Mouse (Mus musculus): ENCODE data around the gene Stpg4. TPM values are rescaled to one million over a fixed set of nuclear protein-coding genes. Genes with fewer than 3 reads are reported as not detected.

Gene Stpg4
- polyA plus RNA-seq, 1 experiment: not detected

DNA sequence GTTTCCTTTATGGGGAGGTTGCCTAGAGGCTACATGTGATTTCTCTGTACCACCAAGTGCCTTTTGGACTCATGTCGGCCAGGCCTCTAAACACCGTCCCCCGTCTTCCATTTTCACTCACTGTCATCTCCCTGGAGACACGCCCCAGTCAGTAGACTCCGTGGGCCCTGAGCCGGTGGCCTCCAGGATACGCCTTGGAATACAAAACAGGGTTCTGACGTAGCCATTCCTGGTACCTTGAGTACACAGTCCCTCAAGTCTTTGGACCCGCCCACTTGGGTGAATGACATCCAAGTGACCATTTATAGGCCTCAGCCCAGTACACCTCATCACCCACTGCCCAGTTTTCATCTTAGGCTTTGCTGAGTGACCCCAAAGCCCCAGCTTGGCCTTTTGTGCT is 46.9 kb downstream of the Stpg4 start:
- no peaks in the 10 kb centered on the region for H3K27me3 ChIP-seq (replicated peaks; ENCODE audit: control insufficient read depth, insufficient read depth, low read length)
- WGBS: 91% methylated on average over 9 of the region's 9 CpGs
- no peak for TF ChIP-seq POLR2A (IDR thresholded peaks at IDR 0.05; ENCODE audit: low read depth, low read length)
- TF ChIP-seq CTCF (conservative IDR thresholded peaks at IDR 0.05; ENCODE audit: insufficient read depth, insufficient read length, low read depth, low read length): no peak
- no peak overlapping the region for H3K27ac ChIP-seq (ENCODE audit: insufficient read depth, low read depth, low read length)
- H3K36me3 ChIP-seq (ENCODE audit: control insufficient read depth, insufficient read depth, low read length): no peaks in the 10 kb centered on the region
- DNase-seq: no peak
- H3K4me1 ChIP-seq (ENCODE audit: control insufficient read depth, insufficient read depth, low read length): peaks cover 13% of the 10 kb centered on the region
- H3K4me3 ChIP-seq (ENCODE audit: insufficient read depth, low read depth, low read length): no peak overlapping the region

DNA sequence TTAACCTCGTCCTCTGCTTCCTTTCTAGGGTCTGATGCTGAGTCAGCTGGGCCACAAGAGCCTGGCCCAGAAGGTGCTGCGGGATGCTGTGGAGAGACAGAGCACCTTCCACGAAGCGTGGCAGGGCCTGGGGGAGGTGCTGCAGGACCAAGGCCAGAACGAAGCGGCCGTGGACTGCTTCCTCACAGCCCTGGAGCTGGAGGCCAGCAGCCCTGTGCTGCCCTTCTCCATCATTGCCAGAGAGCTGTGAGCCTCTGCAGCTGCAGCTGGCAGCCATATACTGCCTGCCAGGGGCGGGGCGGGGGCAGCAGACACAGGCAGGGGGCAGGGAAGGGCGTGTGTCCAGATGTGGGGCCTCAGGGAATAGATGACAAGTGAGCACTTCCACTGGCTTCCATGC is 47.7 kb downstream of the Stpg4 start:
- H3K27me3 ChIP-seq (replicated peaks; ENCODE audit: control insufficient read depth, insufficient read depth, low read length): no peaks in the 10 kb centered on the region
- peaks cover 13% of the 10 kb centered on the region for H3K4me1 ChIP-seq (ENCODE audit: control insufficient read depth, insufficient read depth, low read length)
- no peak overlapping the region for H3K27ac ChIP-seq (ENCODE audit: insufficient read depth, low read depth, low read length)
- 73% methylated on average over 10 of the region's 10 CpGs for WGBS
- no peaks in the 10 kb centered on the region for H3K36me3 ChIP-seq (ENCODE audit: control insufficient read depth, insufficient read depth, low read length)
- no peak for DNase-seq
- H3K4me3 ChIP-seq (ENCODE audit: insufficient read depth, low read depth, low read length): no peak overlapping the region
- TF ChIP-seq CTCF (conservative IDR thresholded peaks at IDR 0.05; ENCODE audit: insufficient read depth, insufficient read length, low read depth, low read length) (no peak), POLR2A (IDR thresholded peaks at IDR 0.05; ENCODE audit: low read depth, low read length) (no peak)

DNA sequence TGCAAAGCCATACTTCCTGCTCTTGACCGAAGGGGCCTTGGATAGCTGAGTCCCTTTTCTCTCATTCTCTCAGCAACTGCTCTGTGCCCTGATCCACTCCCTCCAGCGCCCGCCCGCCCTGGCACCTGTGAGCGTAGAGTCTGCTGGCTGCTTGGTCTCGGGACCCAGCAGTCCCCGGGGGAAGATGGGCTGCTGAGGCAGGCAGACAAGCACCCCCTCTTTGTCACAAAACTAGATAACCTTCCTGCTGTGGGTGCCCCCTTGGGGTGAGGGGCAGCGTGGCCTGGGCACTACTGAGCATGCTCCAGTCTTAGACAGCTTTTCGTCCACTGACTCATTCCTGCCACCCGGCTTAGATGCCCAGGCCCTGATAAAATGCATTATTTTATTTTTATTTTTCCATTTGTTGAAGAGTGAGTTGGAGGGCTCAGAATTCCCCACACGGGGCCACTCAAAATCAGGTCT is 48.3 kb downstream of the Stpg4 start:
- H3K27me3 ChIP-seq (replicated peaks; ENCODE audit: control insufficient read depth, insufficient read depth, low read length): no peaks in the 10 kb centered on the region
- H3K27ac ChIP-seq (ENCODE audit: insufficient read depth, low read depth, low read length): no peak overlapping the region
- no peak for DNase-seq
- 84% methylated on average over 11 of the region's 11 CpGs for WGBS
- H3K4me1 ChIP-seq (ENCODE audit: control insufficient read depth, insufficient read depth, low read length): peaks cover 13% of the 10 kb centered on the region
- TF ChIP-seq CTCF (conservative IDR thresholded peaks at IDR 0.05; ENCODE audit: insufficient read depth, insufficient read length, low read depth, low read length) (no peak), POLR2A (IDR thresholded peaks at IDR 0.05; ENCODE audit: low read depth, low read length) (no peak)
- no peak overlapping the region for H3K4me3 ChIP-seq (ENCODE audit: insufficient read depth, low read depth, low read length)
- H3K36me3 ChIP-seq (ENCODE audit: control insufficient read depth, insufficient read depth, low read length): no peaks in the 10 kb centered on the region

DNA sequence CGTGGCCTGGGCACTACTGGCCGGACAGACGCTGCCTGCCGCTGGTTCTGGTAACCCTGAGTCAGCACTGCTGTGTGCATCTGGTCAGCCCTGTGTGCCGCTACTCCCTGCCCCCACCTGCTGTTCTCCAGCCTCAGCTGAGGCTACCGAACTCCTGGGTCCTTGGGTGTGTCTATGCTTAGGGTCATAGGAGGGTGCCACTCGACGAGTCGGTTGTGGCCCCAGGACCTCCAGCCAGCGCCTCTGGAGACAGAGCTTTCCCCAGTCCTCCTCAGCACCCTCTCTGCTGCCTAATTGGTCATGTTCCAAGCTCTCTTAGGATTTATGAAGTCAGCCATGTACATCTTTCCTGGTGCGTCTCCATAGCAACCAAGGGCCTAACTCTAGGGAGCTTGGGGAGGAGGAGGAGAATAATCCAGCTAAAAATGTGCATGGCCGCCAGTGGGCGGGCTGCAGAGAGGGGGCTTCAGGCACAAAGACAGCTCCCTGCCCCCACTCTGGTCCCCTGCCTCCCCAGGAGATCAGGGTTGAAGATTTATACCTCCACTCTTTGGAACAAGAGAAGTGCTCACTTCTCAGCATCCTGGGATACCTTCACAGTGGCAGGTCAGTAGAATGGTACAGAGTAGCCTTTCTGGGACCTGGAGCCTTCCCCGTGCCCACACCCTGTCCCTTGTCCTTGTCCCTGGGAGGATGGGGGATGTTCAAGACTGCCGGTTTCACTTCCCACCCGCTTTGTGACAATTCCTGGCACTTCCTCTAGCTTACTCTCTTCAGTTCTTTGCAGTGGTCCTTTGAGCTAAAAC is 49.0 kb downstream of the Stpg4 start:
- DNase-seq: peak; percentile 36
- no peak for TF ChIP-seq CTCF (conservative IDR thresholded peaks at IDR 0.05; ENCODE audit: insufficient read depth, insufficient read length, low read depth, low read length)
- TF ChIP-seq POLR2A (IDR thresholded peaks at IDR 0.05; ENCODE audit: low read depth, low read length): no peak
- 55% methylated on average over 16 of the region's 16 CpGs for WGBS
- Histone ChIP-seq H3K4me3 (ENCODE audit: insufficient read depth, low read depth, low read length) (no peak overlapping the region), H3K27ac (ENCODE audit: insufficient read depth, low read depth, low read length) (no peak overlapping the region), H3K27me3 (replicated peaks; ENCODE audit: control insufficient read depth, insufficient read depth, low read length) (no peaks in the 10 kb centered on the region), H3K4me1 (ENCODE audit: control insufficient read depth, insufficient read depth, low read length) (peaks cover 13% of the 10 kb centered on the region), H3K36me3 (ENCODE audit: control insufficient read depth, insufficient read depth, low read length) (no peaks in the 10 kb centered on the region)

DNA sequence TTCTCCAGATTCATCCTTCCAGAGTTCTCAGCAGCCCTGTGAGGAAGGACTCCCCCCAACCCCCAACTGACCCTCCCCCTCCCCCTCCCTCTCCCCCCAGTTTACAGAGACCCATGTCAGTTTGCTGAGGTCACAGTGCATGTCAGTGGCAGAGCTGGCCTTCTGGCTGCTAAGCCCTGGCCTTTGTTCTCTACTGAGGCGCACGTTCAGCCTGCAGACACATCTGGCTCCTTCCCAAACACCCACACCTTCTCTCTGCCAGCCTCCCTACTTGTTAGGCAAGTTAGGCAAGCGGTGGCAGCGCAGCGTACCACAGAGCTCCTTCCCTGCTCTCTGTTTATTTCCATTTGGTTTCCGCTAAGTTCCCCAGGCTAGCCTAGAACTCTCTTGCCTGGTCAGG is 50.0 kb downstream of the Stpg4 start:
- peaks cover 13% of the 10 kb centered on the region for H3K4me1 ChIP-seq (ENCODE audit: control insufficient read depth, insufficient read depth, low read length)
- H3K27ac ChIP-seq (ENCODE audit: insufficient read depth, low read depth, low read length): no peak overlapping the region
- H3K27me3 ChIP-seq (replicated peaks; ENCODE audit: control insufficient read depth, insufficient read depth, low read length): no peaks in the 10 kb centered on the region
- no peak overlapping the region for H3K4me3 ChIP-seq (ENCODE audit: insufficient read depth, low read depth, low read length)
- TF ChIP-seq POLR2A (IDR thresholded peaks at IDR 0.05; ENCODE audit: low read depth, low read length): no peak
- DNase-seq: peak; percentile 72
- WGBS: 39% methylated on average over 6 of the region's 6 CpGs
- no peaks in the 10 kb centered on the region for H3K36me3 ChIP-seq (ENCODE audit: control insufficient read depth, insufficient read depth, low read length)

DNA sequence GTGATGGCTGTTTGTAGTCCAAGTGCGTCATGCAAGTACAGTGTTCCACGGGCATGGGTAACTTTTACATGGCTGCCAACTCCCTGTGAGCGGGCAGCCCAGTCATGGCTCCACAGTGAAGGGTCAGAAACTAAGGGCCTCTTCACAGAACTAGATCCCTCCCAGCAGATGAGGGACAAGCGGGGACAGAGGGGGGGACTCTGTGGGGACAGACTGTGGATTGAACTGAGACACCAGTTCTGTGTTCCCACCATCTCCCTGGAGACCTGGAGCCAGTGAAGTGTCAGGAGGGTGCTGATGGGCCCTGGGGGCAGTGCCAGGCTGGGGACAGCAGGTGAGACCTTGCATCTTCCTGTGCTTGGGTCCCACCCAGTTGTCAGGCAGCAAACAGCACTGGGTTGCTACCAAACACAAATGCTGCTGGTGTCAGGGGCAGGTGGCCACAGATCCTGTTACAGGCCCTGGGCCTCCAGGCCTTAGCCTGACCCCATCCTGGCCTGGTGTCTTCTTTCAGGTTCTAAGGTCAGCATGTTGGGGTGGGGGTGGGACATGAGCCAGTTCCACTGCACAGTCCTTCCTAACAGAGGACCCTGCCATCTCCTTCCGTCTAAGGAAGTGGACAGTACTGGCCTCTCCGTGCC is 50.6 kb downstream of the Stpg4 start:
- Histone ChIP-seq H3K27ac (ENCODE audit: insufficient read depth, low read depth, low read length) (peak overlapping the region; percentile 64; the same call in 1 of the 2 replicates), H3K27me3 (replicated peaks; ENCODE audit: control insufficient read depth, insufficient read depth, low read length) (no peaks in the 10 kb centered on the region), H3K4me1 (ENCODE audit: control insufficient read depth, insufficient read depth, low read length) (peaks cover 13% of the 10 kb centered on the region), H3K36me3 (ENCODE audit: control insufficient read depth, insufficient read depth, low read length) (no peaks in the 10 kb centered on the region), H3K4me3 (ENCODE audit: insufficient read depth, low read depth, low read length) (no peak overlapping the region)
- no peak for DNase-seq
- WGBS: 77% methylated on average over 6 of the region's 6 CpGs
- TF ChIP-seq CTCF (conservative IDR thresholded peaks at IDR 0.05; ENCODE audit: insufficient read depth, insufficient read length, low read depth, low read length) (no peak), POLR2A (IDR thresholded peaks at IDR 0.05; ENCODE audit: low read depth, low read length) (no peak)

DNA sequence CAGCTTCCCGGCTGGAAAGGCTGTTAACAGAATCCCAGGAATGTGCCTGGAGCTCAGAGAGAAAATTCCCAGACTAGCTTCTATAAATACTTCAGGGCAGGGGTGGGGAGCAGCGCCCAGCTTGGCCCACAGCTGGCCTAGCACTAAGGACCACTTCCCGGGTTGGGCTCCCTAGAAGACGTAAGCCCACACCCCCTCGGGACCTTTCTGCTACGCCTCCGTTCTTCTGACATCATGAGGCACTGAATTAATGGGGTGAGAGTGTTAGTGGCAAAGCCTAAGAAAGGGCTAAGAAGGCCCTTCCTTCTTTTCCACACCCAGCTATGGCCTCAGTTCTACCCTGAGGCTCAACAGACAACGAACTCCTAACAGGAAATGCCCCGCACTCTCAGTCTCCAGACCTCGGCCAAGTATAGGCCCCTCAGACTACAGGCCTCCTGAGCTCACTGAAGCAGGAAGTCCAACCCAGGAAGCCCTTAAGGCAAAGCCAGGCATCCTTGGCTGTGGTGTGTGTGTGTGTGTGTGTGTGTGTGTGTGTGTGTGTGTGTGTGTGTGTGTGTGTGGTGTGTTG is 51.5 kb downstream of the Stpg4 start:
- no peaks in the 10 kb centered on the region for H3K36me3 ChIP-seq (ENCODE audit: control insufficient read depth, insufficient read depth, low read length)
- TF ChIP-seq CTCF (conservative IDR thresholded peaks at IDR 0.05; ENCODE audit: insufficient read depth, insufficient read length, low read depth, low read length) (no peak), POLR2A (IDR thresholded peaks at IDR 0.05; ENCODE audit: low read depth, low read length) (no peak)
- peak overlapping the region; percentile 64 for H3K27ac ChIP-seq (ENCODE audit: insufficient read depth, low read depth, low read length)
- DNase-seq: peak; percentile 43
- WGBS: 32% methylated on average over 10 of the region's 10 CpGs
- H3K27me3 ChIP-seq (replicated peaks; ENCODE audit: control insufficient read depth, insufficient read depth, low read length): no peaks in the 10 kb centered on the region
- peaks cover 13% of the 10 kb centered on the region for H3K4me1 ChIP-seq (ENCODE audit: control insufficient read depth, insufficient read depth, low read length)
- no peak overlapping the region for H3K4me3 ChIP-seq (ENCODE audit: insufficient read depth, low read depth, low read length)

All from kidney, adult 2 months (tissue).